Mouse (Mus musculus) erythroblast, embryonic 14.5 days (primary cell): ENCODE measurements around the gene Tm6sf2. TPM values are rescaled to one million over a fixed set of nuclear protein-coding genes. Genes with fewer than 3 reads are reported as not detected.

Experiments used
- H3K27me3 ChIP-seq: 2 replicates; pipeline ENCODE4 v1.6.1; 2012; ENCODE audit warnings: inconsistent platforms; ENCODE audit not compliant: control insufficient read depth
- H3K36me3 ChIP-seq: 2 replicates; pipeline ENCODE4 v1.6.1; 2012; ENCODE audit warnings: mild to moderate bottlenecking, inconsistent platforms; ENCODE audit not compliant: control insufficient read depth
- H3K4me1 ChIP-seq: 2 replicates; pipeline ENCODE4 v1.6.1; 2012; ENCODE audit warnings: inconsistent platforms; ENCODE audit not compliant: control insufficient read depth
- H3K4me3 ChIP-seq: replicated peaks from 2 replicates; pipeline ENCODE3; 2012; ENCODE audit warnings: moderate library complexity, mild to moderate bottlenecking, inconsistent platforms
- H3K9me3 ChIP-seq: 2 replicates; pipeline ENCODE4 v1.6.1; 2012; ENCODE audit warnings: low read length, inconsistent platforms, mixed read lengths; ENCODE audit not compliant: control insufficient read depth
- GATA1 ChIP-seq: IDR thresholded peaks from 2 replicates; pipeline ENCODE4 v1.6.1; 2012; ENCODE audit warnings: low read length, inconsistent platforms, mixed read lengths
- TAL1 ChIP-seq: IDR thresholded peaks from 3 replicates; pipeline ENCODE4 v1.6.1; 2012; ENCODE audit warnings: low read length, inconsistent platforms, mixed read lengths
- polyA plus RNA-seq: library from polyadenylated mRNA; stranded (reverse); fragments of >175 nt; gene quantifications from 2 replicates; pipeline ENCODE4 v1.2.3, GENCODE M21; 2012

Gene Tm6sf2
- polyA plus RNA-seq, 1 experiment = not detected

DNA sequence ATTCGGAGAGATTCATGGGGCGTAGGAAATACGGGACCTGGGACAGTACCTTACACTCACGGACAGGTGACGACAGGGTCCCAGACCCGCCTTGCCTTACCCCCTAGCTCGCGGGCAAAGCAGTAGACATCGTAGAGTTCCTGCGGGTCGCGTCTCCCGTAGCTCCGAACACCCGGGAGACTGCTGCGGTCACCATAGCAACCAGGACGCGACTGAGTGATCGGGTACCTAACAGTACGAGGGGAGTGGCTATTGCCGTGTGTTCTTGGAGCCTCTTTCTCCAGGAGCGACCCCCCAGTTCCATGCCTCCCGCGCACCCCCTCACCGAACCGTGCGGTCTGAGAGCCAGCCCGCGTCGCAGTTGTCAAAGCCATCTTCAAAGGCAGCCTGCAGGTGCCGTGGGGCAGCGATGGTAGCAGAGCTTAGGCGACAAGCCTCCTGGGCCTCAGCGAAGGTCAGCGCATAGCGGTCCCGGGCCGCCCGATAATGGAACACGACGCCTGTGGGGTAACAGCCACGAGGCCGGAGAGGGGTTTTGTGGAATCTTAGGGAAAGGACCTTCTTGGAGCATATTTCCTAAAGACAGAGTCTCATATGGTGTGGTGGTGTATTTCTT lies 39.8 kb downstream of the Tm6sf2 start:
- Histone ChIP-seq H3K4me1 (no peaks in the 10 kb centered on the region), H3K27me3 (peaks cover 81% of the 10 kb centered on the region), H3K9me3 (peaks cover 3% of the 10 kb centered on the region; the same call in 1 of the 2 replicates), H3K4me3 (no peak overlapping the region), H3K36me3 (no peaks in the 10 kb centered on the region)
- TF ChIP-seq TAL1 (no peak), GATA1 (no peak)

GRCm38 (mm10) chr8:70114488-70114887 lies 41.8 kb downstream of the Tm6sf2 start:
- no peaks in the 10 kb centered on the region for H3K4me1 ChIP-seq
- peaks cover 3% of the 10 kb centered on the region; the same call in 1 of the 2 replicates for H3K9me3 ChIP-seq
- H3K36me3 ChIP-seq = no peaks in the 10 kb centered on the region
- H3K27me3 ChIP-seq = peaks cover 98% of the 10 kb centered on the region
- no peak for TF ChIP-seq GATA1
- TF ChIP-seq TAL1 = no peak
- H3K4me3 ChIP-seq = no peak overlapping the region

GRCm38 (mm10) chr8:70114892-70115291 lies 42.2 kb downstream of the Tm6sf2 start:
- TF ChIP-seq TAL1 (no peak), GATA1 (no peak)
- peaks cover 98% of the 10 kb centered on the region for H3K27me3 ChIP-seq
- no peak overlapping the region for H3K4me3 ChIP-seq
- H3K36me3 ChIP-seq = no peaks in the 10 kb centered on the region
- no peaks in the 10 kb centered on the region for H3K4me1 ChIP-seq
- H3K9me3 ChIP-seq = peaks cover 3% of the 10 kb centered on the region; the same call in 1 of the 2 replicates

DNA sequence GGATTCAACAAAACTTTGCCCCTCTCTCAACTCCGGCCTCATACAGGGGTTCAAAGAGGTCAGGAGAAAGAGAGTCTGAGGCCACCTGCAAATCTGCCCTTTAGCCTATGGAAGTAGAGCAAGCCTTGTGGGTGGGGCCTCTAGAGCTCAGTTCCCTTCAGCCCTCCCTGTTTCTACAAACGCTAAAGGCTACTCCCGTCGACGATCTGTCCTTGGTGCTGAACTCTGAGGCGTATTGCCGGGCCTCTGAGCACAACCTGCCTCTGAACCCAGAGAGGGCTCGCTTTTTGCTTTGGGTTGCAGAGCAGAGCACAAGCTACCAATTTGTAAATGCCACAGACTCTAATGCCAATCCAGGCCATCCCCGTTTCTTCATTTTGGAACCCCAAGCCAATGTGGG lies 44.9 kb downstream of the Tm6sf2 start:
- no peak overlapping the region for H3K4me3 ChIP-seq
- TF ChIP-seq TAL1 (no peak), GATA1 (no peak)
- no peaks in the 10 kb centered on the region for H3K9me3 ChIP-seq
- no peaks in the 10 kb centered on the region for H3K36me3 ChIP-seq
- H3K27me3 ChIP-seq = peaks cover 98% of the 10 kb centered on the region
- H3K4me1 ChIP-seq = no peaks in the 10 kb centered on the region

- H3K27me3 ChIP-seq = peaks cover 87% of the 10 kb centered on the region
- no peaks in the 10 kb centered on the region for H3K36me3 ChIP-seq
- H3K4me1 ChIP-seq = no peaks in the 10 kb centered on the region
- no peaks in the 10 kb centered on the region for H3K9me3 ChIP-seq
- no peak overlapping the region for H3K4me3 ChIP-seq
- no peak for TF ChIP-seq GATA1
Observed at GRCm38 (mm10) chr8:70118726-70119700, 46.3 kb downstream of the Tm6sf2 start.

GRCm38 (mm10) chr8:70120667-70121066 lies 47.9 kb downstream of the Tm6sf2 start, which contains the start of gene Ncan:
Gene Ncan (minus strand): TSS chr8:70120873.
- TF ChIP-seq GATA1 (no peak), TAL1 (no peak)
- no peaks in the 10 kb centered on the region for H3K36me3 ChIP-seq
- H3K27me3 ChIP-seq = peaks cover 83% of the 10 kb centered on the region
- H3K4me1 ChIP-seq = no peaks in the 10 kb centered on the region
- H3K4me3 ChIP-seq = no peak within 1 kb of the TSS
- no peaks in the 10 kb centered on the region for H3K9me3 ChIP-seq

- TF ChIP-seq TAL1 (no peak), GATA1 (no peak)
- no peaks in the 10 kb centered on the region for H3K36me3 ChIP-seq
- H3K4me1 ChIP-seq = no peaks in the 10 kb centered on the region
- no peaks in the 10 kb centered on the region for H3K9me3 ChIP-seq
- no peak overlapping the region for H3K4me3 ChIP-seq
- peaks cover 65% of the 10 kb centered on the region for H3K27me3 ChIP-seq
Observed at GRCm38 (mm10) chr8:70122863-70123262, 50.1 kb downstream of the Tm6sf2 start.

DNA sequence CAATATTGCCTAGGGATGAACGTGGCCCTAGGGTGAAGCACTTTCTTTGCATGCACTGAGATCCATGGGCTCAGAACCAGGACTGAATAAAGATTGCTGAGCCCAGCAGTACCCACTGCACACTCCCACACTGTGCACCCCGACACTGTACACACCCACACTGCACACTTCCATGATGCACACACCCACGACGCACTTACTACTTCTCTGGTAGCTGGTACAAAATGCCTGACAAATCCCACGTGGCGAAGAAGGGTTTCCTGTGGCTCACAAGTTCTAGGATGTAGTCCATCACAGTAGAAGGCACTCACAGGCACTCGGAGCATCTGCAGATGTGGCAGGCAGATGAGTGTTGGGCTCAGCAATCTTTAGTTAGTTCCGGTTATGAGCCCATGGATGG lies 52.3 kb downstream of the Tm6sf2 start:
- Histone ChIP-seq H3K4me1 (no peaks in the 10 kb centered on the region), H3K4me3 (no peak overlapping the region), H3K36me3 (no peaks in the 10 kb centered on the region), H3K9me3 (no peaks in the 10 kb centered on the region), H3K27me3 (peaks cover 43% of the 10 kb centered on the region)
- no peak for TF ChIP-seq TAL1
- no peak for TF ChIP-seq GATA1

DNA sequence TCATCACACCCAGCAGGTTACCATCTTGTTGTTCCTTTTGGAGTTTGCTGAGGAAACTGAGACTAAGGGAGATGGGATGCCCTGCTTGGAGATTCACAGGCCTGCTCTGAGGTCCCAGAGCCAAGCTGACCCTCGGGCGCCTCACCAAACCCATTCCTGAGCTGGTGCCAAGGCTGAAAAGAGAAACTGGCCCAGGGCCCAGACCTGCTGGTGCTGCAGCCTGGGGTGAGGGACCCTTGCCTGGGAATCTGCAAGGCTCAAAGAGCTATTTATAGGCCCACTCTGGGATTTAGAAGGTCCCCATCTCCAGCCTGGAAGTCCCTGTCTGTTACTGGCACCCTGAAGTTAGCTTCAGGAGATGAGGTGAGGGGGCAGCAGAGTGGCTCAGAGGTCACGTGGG lies 55.7 kb downstream of the Tm6sf2 start:
- peaks cover 12% of the 10 kb centered on the region for H3K36me3 ChIP-seq
- TF ChIP-seq GATA1 = no peak
- no peak for TF ChIP-seq TAL1
- peaks cover 17% of the 10 kb centered on the region for H3K27me3 ChIP-seq
- H3K9me3 ChIP-seq = no peaks in the 10 kb centered on the region
- H3K4me3 ChIP-seq = no peak overlapping the region
- peaks cover 25% of the 10 kb centered on the region for H3K4me1 ChIP-seq
